Mouse (Mus musculus) layer of hippocampus, adult 18-20 months (tissue): ENCODE data around the gene Tex19.2. TPM values are rescaled to one million over a fixed set of nuclear protein-coding genes. Genes with fewer than 3 reads are reported as not detected.
"Not testable (repeated sequence)": the region's sequence is repeated elsewhere in the genome, so short reads cannot be mapped to it uniquely, and the experiment has no call there.

Experiments used
- DNase-seq, 2 experiments: peaks; one replicate each; pipeline ENCODE4 v3.0.0; 2022; ENCODE audit warnings: low spot score in 2 of 2
- total RNA-seq, 2 experiments: library from RNA; stranded (reverse); gene quantifications; 2 replicates each; pipeline ENCODE4 v1.2.3; 2021

The Tex19.2 gene
- total RNA-seq, 2 experiments from 2014 or later: not detected

DNA sequence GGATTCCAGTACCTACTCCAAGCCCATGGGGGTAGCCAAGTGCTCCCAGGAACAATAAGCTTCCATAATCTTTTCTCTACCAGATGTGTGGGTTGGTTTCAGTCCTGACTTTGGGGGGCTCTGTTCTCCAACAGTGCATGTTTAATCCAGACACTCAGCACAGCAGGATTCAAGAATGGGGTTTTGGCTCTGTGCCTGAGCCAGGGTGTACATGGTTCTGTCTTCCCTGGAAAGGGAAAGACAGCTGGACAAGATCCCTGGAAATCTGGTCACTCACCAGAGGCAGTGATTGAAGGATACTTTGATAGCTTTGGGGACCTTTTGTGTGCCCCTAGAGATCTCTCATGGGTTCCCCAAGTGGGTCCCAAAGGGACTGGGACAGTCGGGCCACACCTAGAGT is 6.9 kb downstream of the Tex19.2 start:
- no peak for DNase-seq

DNA sequence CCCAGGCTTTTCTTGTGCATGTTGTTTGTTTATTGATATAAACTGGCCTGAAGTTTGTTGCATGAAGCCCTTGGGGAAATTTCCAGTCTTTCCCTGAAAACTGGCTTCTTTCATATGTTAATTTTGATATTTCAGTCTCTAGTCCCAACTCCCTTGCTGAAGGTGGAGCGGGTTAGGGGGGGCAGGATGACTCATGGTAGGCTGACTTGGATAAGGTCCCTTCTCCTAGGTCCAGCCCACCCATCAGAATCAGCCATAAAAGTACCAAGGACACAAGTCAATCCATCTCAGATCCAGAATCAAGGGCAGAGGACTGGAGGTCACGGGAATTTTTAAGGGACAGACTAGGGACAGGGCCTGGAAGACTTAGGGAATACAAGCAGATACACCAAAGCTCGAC is 7.4 kb downstream of the Tex19.2 start:
- no peak for DNase-seq

DNA sequence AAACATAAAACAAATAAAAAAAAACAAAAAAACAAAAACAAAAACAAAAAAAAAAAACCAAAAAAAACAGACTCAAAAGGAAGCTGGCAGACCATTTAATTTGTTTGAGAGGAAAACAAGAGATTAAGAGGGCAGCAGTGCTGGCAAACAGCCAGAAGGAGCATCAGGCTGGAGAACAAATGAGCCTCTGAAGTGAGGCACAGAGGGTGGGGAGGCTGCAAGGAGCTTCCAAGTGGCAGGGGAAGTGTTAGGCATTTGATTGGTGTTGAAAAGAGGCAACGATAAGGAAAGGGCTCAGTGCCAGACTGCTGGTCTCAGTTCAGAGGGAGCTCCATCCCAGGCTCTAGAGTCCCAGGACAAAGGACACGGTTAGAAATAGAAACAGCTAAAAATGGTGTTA is 8.5 kb downstream of the Tex19.2 start:
- no peak for DNase-seq

DNA sequence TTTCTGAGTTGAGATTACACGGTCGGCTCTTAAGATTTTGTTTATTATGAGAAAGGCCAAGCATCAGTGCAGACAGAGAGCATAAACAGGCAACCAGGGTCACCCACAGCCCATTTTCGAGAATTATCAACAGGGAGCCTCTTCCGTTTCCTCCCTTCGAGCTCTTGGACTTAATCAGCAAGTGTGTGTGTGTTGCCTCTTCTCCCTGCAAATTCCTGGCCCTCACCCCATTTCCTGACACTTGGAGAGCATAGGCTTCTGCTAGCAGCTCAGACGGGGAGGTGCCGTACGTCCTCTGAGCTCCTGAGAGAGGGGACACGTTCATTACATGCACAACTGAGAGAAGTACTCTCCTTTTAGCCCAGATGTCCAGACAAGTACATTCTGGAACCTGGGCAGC is 10.4 kb downstream of the Tex19.2 start:
- DNase-seq: no peak

DNA sequence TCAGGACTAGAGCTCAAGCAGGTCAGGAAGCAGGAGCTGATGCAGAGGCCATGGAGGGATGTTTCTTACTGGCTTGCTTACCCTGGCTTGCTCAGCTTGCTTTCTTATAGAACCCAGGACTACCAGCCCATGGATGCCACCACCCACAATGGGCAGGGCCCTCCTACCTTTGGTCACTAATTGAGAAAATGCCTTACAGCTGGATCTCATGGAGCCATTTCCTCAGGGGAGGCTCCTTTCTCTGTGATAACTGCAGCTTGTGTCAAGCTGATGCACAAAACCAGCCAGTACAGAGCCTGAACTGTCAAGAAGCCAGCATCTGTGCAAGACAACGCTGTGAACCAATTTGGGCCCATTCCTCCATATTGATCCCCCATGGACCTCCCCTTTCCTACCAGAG is 11.2 kb downstream of the Tex19.2 start:
- not testable (repeated sequence) for DNase-seq

DNA sequence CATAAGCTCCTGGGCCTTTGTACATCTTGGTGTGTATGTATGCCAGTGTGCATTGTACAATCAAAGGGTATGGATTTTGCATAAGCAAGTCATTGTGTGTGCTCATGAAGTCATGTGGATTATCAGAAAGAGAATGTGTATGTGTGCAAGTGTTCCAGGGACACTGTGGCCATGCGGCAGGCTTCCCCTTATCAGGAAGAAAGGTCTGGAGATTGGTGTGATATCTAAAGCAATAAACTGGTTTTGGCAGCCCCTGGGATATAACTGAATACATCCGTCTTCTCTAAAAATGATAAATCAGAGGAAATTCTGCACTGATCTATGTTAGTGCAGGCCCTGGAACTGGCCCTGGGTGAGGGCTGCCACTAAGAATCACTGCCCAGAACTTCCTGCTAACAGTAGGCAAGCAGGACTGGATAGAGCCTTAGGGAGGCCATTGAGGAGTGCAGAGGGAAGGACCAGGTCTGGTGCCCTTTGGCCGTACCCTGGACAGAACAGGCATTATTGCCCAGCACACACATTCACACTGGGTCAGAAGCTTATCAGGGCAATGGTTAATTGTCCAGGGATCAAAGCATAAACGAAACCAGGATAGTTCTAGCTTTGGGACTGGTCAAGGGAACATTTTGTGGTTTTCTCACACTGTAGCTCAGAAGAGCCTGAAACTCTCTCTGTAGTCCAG is 17.2 kb downstream of the Tex19.2 start:
- no peak for DNase-seq

DNA sequence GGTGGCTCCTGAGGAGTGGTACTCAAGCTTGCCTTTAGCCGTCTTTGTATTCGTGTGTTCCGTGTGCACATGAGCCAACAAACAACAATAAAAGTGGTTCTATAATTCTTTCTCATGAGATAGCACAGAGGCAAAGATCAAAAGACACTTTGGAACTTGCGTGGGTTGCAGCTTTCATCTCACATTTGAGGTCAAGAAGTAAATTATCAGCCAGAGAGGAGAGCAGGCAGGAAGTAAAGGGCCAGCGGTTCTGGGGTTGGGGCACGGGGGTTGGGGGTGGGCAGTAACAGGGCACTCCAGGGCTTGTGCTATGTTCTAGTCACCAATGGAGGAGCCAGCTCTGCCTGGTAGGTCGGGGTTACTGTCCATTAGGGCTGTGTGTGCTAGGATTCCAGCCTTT is 17.8 kb downstream of the Tex19.2 start:
- DNase-seq: no peak

DNA sequence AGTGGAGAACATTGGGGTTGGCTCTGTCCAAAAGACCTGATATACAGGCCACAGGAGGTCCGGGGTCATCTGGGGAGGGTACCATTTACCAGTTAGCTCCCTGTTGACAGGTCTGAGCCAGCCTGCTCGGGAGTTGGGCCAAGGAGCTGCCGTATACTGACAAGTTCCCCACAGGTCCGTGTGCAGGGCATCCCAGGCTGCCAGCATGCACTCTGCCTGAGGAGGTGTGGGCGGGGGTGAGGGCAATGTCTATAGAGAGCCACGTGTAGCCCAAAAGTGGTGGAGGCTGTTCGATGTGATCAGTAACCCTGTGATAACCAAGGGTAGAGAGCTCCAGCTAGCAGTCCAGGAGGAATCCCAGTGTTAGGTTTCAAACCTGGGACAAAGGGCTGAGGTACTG is 18.7 kb downstream of the Tex19.2 start:
- no peak for DNase-seq

DNA sequence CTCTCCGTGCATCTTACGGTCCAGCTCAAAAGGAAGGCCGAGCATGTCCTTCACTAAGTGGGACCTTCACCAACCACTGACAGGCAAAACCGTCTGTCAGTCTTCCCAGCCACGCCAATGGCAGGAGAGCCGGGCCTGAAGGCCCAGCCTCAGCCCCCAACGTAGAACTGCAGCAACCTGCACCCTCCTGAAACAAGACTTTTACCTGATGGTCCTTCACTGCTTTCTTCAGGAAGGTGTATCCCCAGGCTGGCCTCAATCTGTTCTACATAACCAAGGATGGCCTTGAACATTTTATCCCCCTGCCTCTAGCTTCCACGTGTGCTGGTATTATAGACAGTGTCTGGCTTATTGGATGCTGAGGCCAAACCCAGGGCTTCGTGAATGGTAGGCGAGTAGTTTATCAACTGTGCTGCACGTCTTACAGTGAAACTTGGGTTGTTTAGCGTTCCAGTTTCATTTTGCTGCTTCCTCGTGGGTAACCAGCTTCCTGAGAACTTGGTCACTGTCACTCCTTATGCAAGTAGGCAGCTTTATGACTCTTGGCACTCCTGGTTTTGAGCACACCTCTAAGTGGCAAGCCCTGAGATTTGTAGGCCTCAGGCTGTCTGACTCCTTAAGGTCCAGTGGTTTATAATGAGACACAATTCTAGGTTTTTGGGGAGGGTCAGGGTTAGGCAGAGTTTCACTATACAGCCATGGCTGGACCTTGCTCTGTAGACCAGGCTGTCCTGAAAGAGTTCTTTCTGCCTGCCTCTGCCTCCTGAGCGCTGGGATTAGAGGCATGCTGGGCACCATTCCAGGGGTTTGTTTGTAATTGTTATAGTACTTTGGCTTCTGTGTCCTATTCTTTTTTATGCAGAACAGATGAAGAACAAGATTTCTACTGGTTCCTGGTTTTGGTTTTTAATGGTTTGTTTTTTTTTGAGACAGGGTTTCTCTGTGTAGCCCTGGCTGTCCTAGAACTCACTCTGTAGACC is 25.6 kb downstream of the Tex19.2 start:
- no peak for DNase-seq

DNA sequence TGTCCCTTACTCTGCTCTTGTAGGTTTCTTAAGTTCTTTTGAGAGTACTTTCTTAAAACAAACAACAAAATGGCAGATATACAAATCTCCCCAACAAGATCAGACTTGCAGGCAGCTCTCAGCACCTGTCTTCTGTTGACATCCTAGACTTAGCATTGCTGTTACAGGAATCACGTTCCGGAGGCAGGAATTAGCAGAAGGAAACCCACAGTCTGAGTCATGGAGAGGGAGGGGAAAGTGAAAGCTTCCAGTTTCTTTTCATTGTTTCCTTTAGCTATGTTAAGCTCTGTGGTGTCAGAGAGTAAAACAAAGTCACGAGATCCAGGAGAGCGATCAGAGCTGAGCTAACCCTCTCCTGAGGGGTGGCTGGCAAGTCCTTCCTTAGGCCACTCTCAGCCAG is 27.5 kb downstream of the Tex19.2 start:
- DNase-seq: no peak

DNA sequence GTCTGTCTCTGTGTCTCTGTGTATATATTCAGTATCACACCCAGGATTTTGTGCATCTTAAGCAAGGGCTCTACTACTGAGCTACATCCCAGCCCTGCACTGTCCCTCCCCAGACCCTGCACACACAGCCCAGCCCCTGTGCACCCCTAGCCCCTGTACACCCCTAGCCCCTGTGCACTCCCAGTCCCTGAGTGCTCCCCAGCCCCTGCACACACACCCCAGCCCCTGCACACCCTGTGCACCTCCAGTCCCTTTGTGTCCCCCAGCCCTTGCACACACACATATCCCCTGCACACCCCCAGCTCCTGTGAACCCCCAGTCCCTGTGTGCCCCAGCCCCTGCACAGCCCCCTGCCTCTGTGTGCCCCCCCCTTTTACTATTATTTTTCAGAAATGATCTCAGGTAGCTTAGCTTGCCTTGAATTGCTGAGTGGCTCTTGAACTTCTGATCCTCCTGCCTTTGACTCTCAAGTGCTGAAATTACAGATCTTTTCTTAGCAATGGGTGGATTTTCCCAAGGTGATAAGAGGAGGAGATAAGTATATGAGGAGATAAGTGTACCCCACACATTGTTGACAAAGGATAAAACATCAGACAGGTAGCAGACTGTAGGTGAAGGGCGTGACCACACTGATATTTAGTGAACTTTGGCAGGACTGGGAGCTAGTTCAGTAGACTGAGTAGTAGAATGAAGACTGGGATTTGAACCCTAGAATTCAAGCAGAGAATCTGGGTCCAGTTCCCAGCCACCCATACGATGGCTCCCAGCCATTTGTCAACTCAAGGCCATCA is 28.5 kb downstream of the Tex19.2 start:
- no peak for DNase-seq

DNA sequence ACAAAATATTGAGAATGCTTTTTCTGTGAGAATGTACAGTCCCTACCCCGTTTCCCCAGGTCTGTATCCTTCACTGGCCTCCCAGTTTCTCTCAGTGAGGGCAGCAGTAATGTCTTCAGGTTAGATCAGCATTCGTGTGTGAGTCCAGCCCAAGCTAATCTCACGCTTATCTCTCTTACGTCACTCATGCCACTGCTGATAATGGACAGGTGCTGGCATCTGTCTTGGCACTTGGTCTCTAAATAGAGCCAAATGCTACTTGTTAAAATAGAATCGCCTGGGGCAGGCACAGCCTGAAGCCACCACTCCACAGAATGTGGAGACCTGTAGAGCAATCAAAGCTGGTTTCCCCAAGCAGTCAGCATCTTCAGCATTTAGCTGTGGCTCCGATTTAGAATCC is 29.5 kb downstream of the Tex19.2 start:
- no peak for DNase-seq

DNA sequence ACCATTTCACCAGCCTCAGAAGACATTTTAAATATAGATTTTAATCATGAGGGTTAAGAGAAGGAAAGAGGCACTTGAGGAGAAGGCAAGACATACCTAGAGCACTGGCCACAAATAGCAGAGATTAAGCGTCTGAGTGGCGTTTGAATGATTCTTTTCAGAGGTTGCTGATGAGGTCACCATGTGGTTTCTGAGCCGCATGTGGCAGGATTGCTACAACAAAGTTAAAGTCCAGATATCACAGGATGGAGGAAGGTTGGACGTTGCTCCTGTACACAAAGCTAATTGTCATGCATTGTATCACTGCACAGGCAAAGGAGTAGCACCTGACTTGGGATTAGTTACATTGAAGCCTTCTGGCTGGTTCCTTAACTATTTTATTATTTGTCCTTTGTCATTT is 32.2 kb downstream of the Tex19.2 start:
- DNase-seq: no peak

DNA sequence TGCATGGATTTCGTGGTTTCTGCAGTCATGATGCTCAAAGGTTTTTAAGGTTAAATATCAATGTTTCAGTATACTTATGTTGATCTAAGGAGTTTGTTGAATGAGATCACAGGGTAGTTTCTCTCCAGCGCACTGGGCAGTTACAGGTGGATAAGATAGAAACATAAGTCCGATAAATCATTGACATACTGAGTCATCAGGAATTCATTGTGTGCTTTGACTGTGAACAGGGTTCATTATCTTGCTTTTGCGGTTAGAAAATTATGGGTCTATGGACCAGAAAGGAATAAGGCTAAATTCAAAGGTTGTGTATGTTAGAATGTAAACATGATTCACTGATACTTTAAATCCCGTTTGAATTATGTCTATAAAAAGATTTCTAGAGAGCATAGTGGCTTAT is 33.3 kb downstream of the Tex19.2 start:
- DNase-seq: no peak

DNA sequence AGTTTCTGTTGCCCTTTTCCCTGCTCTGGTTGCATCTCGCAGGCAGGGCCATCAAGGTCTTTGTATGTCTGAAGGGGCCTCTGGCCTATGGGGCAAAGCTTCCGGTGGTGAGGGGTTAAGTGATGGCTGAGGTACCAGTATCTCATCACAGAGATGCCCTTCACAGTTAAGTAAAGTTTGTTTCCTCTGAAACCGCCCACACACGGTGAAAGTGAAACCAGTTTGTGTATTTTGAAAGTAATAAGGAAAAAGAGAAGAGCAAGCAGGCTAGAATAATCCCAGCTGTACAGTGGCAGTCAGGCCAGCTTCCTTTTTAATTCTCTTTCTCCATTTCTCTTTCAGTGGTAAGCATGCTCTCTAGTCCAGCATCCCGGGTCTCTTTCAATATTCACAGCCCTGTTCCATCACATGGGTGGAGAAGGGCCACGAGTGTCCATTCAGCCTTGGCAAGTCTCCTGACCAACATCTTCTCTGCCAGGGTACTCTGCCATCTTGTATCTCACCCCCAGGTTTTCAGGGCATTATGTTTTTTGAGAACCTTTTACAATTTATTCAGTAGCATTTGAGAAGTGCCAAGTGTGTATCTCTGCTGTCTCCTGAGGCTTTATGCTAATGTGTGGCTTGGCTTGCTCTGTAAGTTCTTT is 35.5 kb downstream of the Tex19.2 start:
- DNase-seq: no peak

DNA sequence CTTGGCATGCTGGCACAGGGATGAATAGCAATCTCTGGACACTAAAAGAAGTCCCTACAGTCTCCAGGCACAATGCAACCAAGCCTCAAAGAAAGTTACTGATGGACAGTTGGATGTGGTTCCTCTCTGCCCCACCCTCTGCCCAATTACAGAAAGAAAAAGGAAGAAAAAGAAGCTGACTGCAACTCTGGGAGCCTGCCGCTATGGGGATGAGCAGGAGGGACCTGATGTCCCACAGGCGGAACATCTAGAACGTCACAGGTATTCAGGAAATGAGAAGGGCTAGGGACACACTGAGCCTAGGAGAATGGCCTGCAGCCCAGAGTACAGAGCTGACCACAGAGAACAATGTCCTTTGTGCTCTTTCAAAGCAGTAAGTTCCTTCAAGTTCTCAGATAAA is 36.2 kb downstream of the Tex19.2 start:
- DNase-seq: no peak

DNA sequence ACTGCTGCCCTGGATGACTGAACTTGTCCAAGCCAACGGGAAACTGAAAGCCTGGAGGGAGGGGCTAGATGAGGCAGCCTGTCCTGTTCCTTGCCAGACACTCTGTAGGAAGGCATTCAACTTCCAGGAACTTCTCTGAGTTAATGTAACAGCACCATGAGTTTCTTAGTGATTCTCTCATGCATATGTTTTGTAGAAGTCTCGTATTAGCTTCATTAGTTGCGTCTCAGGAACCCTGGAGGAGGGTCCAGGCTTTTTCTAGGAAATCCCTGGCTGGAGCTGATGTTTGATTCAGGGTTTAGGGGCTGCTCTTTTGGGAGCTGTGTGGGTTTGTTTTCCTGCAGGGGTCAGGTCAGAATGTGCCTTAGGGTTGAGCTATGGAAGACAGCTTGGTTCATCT is 37.4 kb downstream of the Tex19.2 start, which contains the start of gene Sectm1a:
Gene Sectm1a (minus strand): TSS at position 101 of the 400 bp plus-strand sequence.
- no peak for DNase-seq

DNA sequence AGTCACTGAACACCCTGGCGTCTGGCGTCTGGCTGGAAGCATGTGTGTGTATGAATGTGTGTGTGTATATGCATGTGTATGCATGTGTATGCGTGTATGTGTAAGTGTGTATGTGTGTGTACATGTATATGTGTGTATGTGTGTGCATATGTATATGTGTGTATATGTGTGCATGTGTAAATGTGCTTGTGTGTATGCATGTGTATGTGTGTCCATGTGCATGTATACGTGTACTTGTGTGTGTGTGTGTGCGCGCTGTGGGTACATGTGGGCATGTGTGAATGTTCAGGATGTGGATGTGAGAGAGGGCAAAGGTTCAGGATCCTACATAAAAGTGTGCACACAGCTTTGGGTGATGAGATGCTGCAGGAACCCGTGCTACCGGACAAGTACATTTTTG is 38.1 kb downstream of the Tex19.2 start:
- no peak for DNase-seq

DNA sequence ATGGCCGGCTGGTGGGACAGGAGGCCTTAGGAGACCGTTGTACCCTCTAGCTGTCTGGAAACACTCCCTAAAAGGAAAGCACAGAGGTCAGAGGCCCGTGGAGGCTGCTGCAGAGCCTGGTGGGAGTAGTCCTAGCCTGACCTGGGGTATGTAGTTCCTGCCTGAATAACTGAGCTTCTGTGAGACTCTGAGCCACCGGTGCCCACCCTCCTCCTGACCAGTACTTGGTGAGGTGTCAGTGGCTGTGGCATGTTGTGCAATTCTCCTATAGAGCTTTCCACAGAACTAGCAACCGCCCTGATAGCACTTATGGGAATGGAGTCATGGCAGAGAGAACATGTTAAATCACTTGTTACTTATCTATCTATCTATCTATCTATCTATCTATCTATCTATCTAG is 42.8 kb downstream of the Tex19.2 start:
- no peak for DNase-seq

DNA sequence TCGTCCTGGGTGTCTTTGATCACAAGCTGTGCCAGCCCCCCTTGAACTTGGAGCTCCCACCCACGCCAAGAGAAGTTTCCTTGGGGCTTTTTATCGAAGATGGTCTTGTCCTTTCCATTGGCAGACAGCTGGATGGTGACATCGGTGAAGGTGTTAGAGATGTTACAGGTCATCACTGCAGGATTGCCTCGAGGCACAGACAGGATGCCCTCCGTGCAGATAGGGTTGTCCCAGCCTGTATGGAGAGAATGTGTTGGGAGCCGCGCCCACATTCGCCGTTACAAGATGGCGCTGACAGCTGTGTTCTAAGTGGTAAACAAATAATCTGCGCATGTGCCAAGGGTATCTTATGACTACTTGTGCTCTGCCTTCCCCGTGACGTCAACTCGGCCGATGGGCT is 48.8 kb downstream of the Tex19.2 start:
- not testable (repeated sequence) for DNase-seq

DNA sequence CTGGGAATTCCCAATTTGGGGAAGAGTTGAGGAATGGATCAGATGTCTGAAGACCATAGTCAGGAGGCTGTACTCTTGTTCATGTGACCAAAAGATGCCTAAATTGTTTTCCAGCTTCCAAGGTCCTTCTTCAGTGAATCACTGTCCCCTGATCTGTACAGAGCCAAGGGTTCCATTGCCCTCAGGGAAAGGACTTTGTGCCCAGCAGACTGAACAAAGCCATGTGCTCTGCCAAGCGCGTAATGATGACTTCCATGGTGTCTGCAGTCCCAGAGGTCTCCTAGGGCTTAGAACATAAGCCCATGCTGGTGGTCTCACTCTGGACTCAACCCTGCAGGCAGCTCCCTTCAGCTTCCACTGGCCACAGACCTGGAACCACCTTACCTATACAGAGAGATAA is 50.6 kb downstream of the Tex19.2 start:
- DNase-seq: no peak
